Mouse (Mus musculus): ENCODE measurements around the gene Mapk1ip1. TPM values are rescaled to one million over a fixed set of nuclear protein-coding genes. Genes with fewer than 3 reads are reported as not detected.
A peak's percentile ranks its signal among the peaks of the same experiment; 100 is the strongest.

Gene Mapk1ip1
- 12.6 and 14.4 TPM in 2 replicates for polyA plus RNA-seq (2016; fragmentation: Nextera tagmentation; extraction: Ambion mirVana)

DNA sequence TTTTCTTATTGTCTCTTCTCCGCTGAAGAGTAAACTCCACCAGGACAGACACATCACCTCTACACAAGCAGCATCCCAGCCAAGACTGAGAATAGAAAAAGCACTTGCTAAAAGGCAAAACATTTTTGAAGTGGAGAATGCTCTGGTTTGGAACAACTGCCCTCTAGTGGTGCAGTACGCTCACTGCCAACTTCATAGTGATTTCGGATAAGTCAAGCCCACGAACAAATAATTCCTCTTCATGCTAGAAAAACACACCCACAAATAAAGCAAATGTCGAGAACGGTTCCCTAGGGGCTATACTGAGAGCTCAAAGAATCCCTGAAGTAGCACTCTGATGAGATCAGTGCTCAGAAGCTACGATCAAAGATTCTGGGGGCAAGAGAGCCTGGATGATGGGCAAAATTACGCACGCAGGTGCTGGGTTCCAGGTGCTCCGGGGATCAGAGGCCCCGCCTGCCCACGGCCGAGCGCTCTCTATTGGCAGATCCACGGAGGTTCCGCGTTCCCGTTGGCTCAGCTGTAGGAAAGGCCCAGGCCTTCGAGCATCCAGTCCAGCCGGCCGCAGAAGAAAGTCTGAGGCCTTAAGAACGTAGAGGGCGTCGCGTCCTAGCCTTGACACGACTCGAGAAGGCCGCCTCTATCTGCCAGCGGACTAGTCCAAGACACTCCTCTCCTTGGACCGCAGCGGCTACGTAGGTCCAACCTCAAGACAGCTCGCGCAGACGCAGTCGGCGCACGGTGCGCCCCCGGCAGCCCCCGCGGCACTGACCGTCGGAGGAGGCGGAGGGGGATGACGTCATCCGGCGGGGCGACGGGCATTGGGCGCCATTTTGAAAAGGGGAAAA lies at the start of gene Mapk1ip1, which contains the start of gene Ppp2r2d:
Gene Mapk1ip1 (minus strand): TSS at position 730 of the 848 bp plus-strand sequence.
Gene Ppp2r2d (plus strand): TSS at position 536 of the 848 bp plus-strand sequence.
- ATAC-seq (ENCODE audit: insufficient number of reproducible peaks, insufficient read depth, low FRiP score, low TSS enrichment) = peak; percentile 90
- WGBS = under 1% methylated on average over 51 of the region's 51 CpGs
- no peaks in the 10 kb centered on the region for H3K9me3 ChIP-seq
- peak within 1 kb of the TSS; percentile 90 for H3K4me2 ChIP-seq (replicated peaks)
- H3K4me3 ChIP-seq = peak within 1 kb of the TSS; percentile 100
- H3K27ac ChIP-seq = peak within 1 kb of the TSS; percentile 92
- H3K27me3 ChIP-seq = no peaks in the 10 kb centered on the region
- H3K4me1 ChIP-seq = peaks cover 30% of the 10 kb centered on the region
- peak within 1 kb of the TSS; percentile 98 for H3K9ac ChIP-seq
- H3K36me3 ChIP-seq = peaks cover 14% of the 10 kb centered on the region; the same call in 1 of the 2 replicates

- Histone ChIP-seq H3K27me3 (no peaks in the 10 kb centered on the region), H3K4me3 (no peak overlapping the region), H3K9ac (no peak overlapping the region), H3K9me3 (no peaks in the 10 kb centered on the region), H3K4me1 (no peaks in the 10 kb centered on the region), H3K36me3 (peaks cover 40% of the 10 kb centered on the region), H3K27ac (no peak overlapping the region), H3K4me2 (replicated peaks) (no peak overlapping the region)
- no peak for ATAC-seq (ENCODE audit: insufficient number of reproducible peaks, insufficient read depth, low FRiP score, low TSS enrichment)
- WGBS = 88% methylated on average over 12 of the region's 13 CpGs
Measured at GRCm38 (mm10) chr7:138885365-138886289, 39.6 kb upstream of the Mapk1ip1 start.

GRCm38 (mm10) chr7:138883724-138884123 lies 37.7 kb upstream of the Mapk1ip1 start:
- no peak overlapping the region for H3K27ac ChIP-seq
- H3K27me3 ChIP-seq = no peaks in the 10 kb centered on the region
- H3K4me1 ChIP-seq = no peaks in the 10 kb centered on the region
- no peak for ATAC-seq (ENCODE audit: insufficient number of reproducible peaks, insufficient read depth, low FRiP score, low TSS enrichment)
- no peaks in the 10 kb centered on the region for H3K9me3 ChIP-seq
- H3K9ac ChIP-seq = no peak overlapping the region
- H3K36me3 ChIP-seq = peaks cover 58% of the 10 kb centered on the region
- no peak overlapping the region for H3K4me2 ChIP-seq (replicated peaks)
- H3K4me3 ChIP-seq = no peak overlapping the region
- 86% methylated on average over 3 of the region's 3 CpGs for WGBS

DNA sequence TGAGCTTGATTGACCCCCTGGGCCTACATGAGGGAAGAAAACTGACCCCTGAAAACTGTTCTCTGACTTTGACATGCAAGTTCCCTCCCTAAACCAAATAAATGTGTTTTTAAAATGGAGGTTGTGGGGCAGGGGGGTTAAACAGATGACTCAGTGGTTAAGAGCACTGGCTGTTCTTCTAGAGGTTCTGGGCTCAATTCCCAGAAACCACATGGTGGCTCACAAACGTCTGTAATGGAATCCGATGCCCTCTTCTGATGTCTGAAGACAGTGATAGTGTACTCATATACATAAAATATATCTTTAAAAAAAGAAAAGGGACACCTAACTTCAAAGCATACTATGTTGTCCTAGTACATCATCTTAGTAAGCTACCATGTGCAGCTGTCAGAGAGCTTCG lies 29.0 kb upstream of the Mapk1ip1 start:
- H3K4me3 ChIP-seq = no peak overlapping the region
- ATAC-seq (ENCODE audit: insufficient number of reproducible peaks, insufficient read depth, low FRiP score, low TSS enrichment) = no peak
- H3K27ac ChIP-seq = no peak overlapping the region
- no peaks in the 10 kb centered on the region for H3K27me3 ChIP-seq
- no peak overlapping the region for H3K4me2 ChIP-seq (replicated peaks)
- H3K4me1 ChIP-seq = no peaks in the 10 kb centered on the region
- no peaks in the 10 kb centered on the region for H3K9me3 ChIP-seq
- H3K36me3 ChIP-seq = peaks cover 93% of the 10 kb centered on the region
- H3K9ac ChIP-seq = no peak overlapping the region
- 75% methylated on average over 3 of the region's 3 CpGs for WGBS

GRCm38 (mm10) chr7:138872956-138873355 lies 26.9 kb upstream of the Mapk1ip1 start:
- Histone ChIP-seq H3K27me3 (no peaks in the 10 kb centered on the region), H3K9ac (no peak overlapping the region), H3K36me3 (peaks cover 84% of the 10 kb centered on the region), H3K27ac (no peak overlapping the region), H3K4me1 (no peaks in the 10 kb centered on the region), H3K4me3 (no peak overlapping the region), H3K4me2 (replicated peaks) (no peak overlapping the region), H3K9me3 (no peaks in the 10 kb centered on the region)
- 89% methylated on average over 3 of the region's 3 CpGs for WGBS
- ATAC-seq (ENCODE audit: insufficient number of reproducible peaks, insufficient read depth, low FRiP score, low TSS enrichment) = no peak

- 92% methylated on average over 4 of the region's 4 CpGs for WGBS
- Histone ChIP-seq H3K9me3 (no peaks in the 10 kb centered on the region), H3K4me2 (replicated peaks) (no peak overlapping the region), H3K4me1 (peaks cover 18% of the 10 kb centered on the region), H3K9ac (no peak overlapping the region), H3K27me3 (no peaks in the 10 kb centered on the region), H3K36me3 (peaks cover 40% of the 10 kb centered on the region), H3K27ac (no peak overlapping the region), H3K4me3 (no peak overlapping the region)
- ATAC-seq (ENCODE audit: insufficient number of reproducible peaks, insufficient read depth, low FRiP score, low TSS enrichment) = no peak
Measured at GRCm38 (mm10) chr7:138868316-138868715, 22.2 kb upstream of the Mapk1ip1 start.

GRCm38 (mm10) chr7:138867286-138867685 lies 21.2 kb upstream of the Mapk1ip1 start:
- H3K36me3 ChIP-seq = peaks cover 31% of the 10 kb centered on the region
- WGBS = 45% methylated on average over 6 of the region's 6 CpGs

GRCm38 (mm10) chr7:138864776-138865175 lies 18.7 kb upstream of the Mapk1ip1 start:
- H3K4me1 ChIP-seq = peaks cover 23% of the 10 kb centered on the region
- H3K27me3 ChIP-seq = no peaks in the 10 kb centered on the region
- H3K9ac ChIP-seq = no peak overlapping the region
- no peak overlapping the region for H3K4me2 ChIP-seq (replicated peaks)
- no peaks in the 10 kb centered on the region for H3K9me3 ChIP-seq
- 100% methylated on average over 1 of the region's 1 CpGs for WGBS
- no peak overlapping the region for H3K4me3 ChIP-seq
- peaks cover 18% of the 10 kb centered on the region for H3K36me3 ChIP-seq
- ATAC-seq (ENCODE audit: insufficient number of reproducible peaks, insufficient read depth, low FRiP score, low TSS enrichment) = no peak
- no peak overlapping the region for H3K27ac ChIP-seq

More at GRCm38 (mm10) chr7:138867286-138867685, 21.2 kb upstream of the Mapk1ip1 start:
- no peaks in the 10 kb centered on the region for H3K27me3 ChIP-seq
- no peaks in the 10 kb centered on the region for H3K9me3 ChIP-seq
- H3K4me3 ChIP-seq = no peak overlapping the region
- H3K9ac ChIP-seq = no peak overlapping the region
- ATAC-seq (ENCODE audit: insufficient number of reproducible peaks, insufficient read depth, low FRiP score, low TSS enrichment) = no peak
- no peak overlapping the region for H3K27ac ChIP-seq
- peaks cover 23% of the 10 kb centered on the region for H3K4me1 ChIP-seq
- no peak overlapping the region for H3K4me2 ChIP-seq (replicated peaks)

- 0 out of 2 replicates have a peak, but pooled peaks have one; percentile 35 for ATAC-seq (ENCODE audit: insufficient number of reproducible peaks, insufficient read depth, low FRiP score, low TSS enrichment)
- Histone ChIP-seq H3K4me1 (peaks cover 23% of the 10 kb centered on the region), H3K4me2 (replicated peaks) (no peak overlapping the region), H3K4me3 (no peak overlapping the region), H3K36me3 (peaks cover 13% of the 10 kb centered on the region), H3K27me3 (no peaks in the 10 kb centered on the region), H3K27ac (peak overlapping the region; percentile 57), H3K9me3 (no peaks in the 10 kb centered on the region), H3K9ac (no peak overlapping the region)
- 35% methylated on average over 3 of the region's 3 CpGs for WGBS
Measured at GRCm38 (mm10) chr7:138863950-138864572, 18.0 kb upstream of the Mapk1ip1 start.

DNA sequence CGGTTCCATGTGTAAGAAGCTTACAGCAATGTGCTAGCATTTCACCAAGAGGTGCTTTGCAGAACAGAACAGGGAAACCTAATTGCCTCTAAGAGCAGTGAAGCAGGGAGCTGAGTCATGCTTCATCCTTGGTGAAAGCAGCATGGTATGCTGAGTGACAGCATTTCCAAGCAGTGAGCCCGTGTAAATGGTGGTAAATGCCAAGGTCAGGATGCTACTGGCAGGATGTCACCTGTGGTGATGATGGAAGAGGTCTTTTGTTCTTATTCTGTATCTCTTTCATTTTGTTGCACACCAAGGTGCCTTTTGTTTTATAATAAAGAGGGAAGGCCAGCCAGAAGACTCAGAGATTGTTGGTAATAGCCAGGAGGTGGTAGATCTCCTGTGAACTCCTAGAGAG lies 10.6 kb upstream of the Mapk1ip1 start:
- Histone ChIP-seq H3K4me2 (replicated peaks) (no peak overlapping the region), H3K27me3 (no peaks in the 10 kb centered on the region), H3K27ac (no peak overlapping the region), H3K4me1 (no peaks in the 10 kb centered on the region; the same call in 1 of the 2 replicates), H3K9me3 (no peaks in the 10 kb centered on the region), H3K9ac (no peak overlapping the region), H3K36me3 (peaks cover 33% of the 10 kb centered on the region), H3K4me3 (no peak overlapping the region)
- no peak for ATAC-seq (ENCODE audit: insufficient number of reproducible peaks, insufficient read depth, low FRiP score, low TSS enrichment)
- 72% methylated on average over 2 of the region's 2 CpGs for WGBS

DNA sequence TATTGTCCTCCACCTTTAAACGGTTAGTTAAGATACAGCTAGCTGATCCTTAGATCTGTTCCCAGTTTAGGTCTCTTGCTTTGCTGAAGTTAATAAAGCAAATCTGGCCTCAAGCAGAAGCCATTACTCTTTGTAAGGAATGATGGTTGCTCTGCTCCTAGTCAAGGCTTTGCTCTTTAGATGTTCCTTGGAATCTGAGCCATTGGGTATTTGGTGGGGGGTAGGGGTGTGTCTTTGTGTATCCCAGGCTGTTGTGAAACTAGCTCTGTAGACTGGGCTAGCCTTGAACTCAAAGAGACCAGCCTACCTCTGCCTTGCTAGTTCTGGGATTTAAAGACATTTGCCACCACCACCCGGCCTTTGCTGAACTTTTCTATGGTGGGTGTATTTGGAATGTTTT lies 8.1 kb upstream of the Mapk1ip1 start:
- 89% methylated on average over 2 of the region's 2 CpGs for WGBS
- Histone ChIP-seq H3K27ac (no peak overlapping the region), H3K9me3 (no peaks in the 10 kb centered on the region), H3K27me3 (no peaks in the 10 kb centered on the region), H3K4me3 (no peak overlapping the region), H3K9ac (no peak overlapping the region), H3K4me2 (replicated peaks) (no peak overlapping the region), H3K4me1 (peaks cover 5% of the 10 kb centered on the region; the same call in 1 of the 2 replicates), H3K36me3 (peaks cover 33% of the 10 kb centered on the region)
- no peak for ATAC-seq (ENCODE audit: insufficient number of reproducible peaks, insufficient read depth, low FRiP score, low TSS enrichment)
